Mouse (Mus musculus) stomach, postnatal 0 days (tissue): Measurements from ENCODE around the gene Ccdc22. TPM values are rescaled to one million over a fixed set of nuclear protein-coding genes. Genes with fewer than 3 reads are reported as not detected.

Experiments
- ATAC-seq: fragments of 200-750 bp; cut with Nextera tagmentation; 2 replicates; pipeline ENCODE4 v1.8.0; 2017; ENCODE audit not compliant: low FRiP score, low TSS enrichment
- DNase-seq: peaks from one replicate; pipeline ENCODE4 v3.0.0-alpha.2; 2016; ENCODE audit warnings: low spot score
- H3K27ac ChIP-seq: fragments of 300-500 bp; sonication (generic); replicated peaks from 2 replicates; pipeline ENCODE4 v1.5.1; 2014; ENCODE audit warnings: mild to moderate bottlenecking, control low read depth
- H3K27me3 ChIP-seq: fragments of 300-500 bp; sonication (generic); 2 replicates; pipeline ENCODE4 v1.6.1; 2014; ENCODE audit warnings: low read length; ENCODE audit not compliant: control insufficient read depth, insufficient read depth
- H3K36me3 ChIP-seq: fragments of 300-500 bp; sonication (generic); 2 replicates; pipeline ENCODE4 v1.6.1; 2014; ENCODE audit warnings: low read length, mixed read lengths; ENCODE audit not compliant: control insufficient read depth, insufficient read depth
- H3K4me1 ChIP-seq: fragments of 300-500 bp; sonication (generic); replicated peaks from 2 replicates; pipeline ENCODE4 v1.6.1; 2014; ENCODE audit warnings: antibody characterized with exemption; ENCODE audit not compliant: control insufficient read depth, insufficient read depth
- H3K4me2 ChIP-seq: fragments of 300-500 bp; sonication (generic); replicated peaks from 2 replicates; pipeline ENCODE4 v1.6.1; 2014; ENCODE audit warnings: low read depth, mild to moderate bottlenecking, control low read depth, moderate library complexity
- H3K4me3 ChIP-seq: fragments of 300-500 bp; sonication (generic); 2 replicates; pipeline ENCODE4 v1.5.1; 2014; ENCODE audit warnings: low read depth, low read length, control low read depth
- H3K9ac ChIP-seq: fragments of 300-500 bp; sonication (generic); 2 replicates; pipeline ENCODE4 v1.6.1; 2014; ENCODE audit warnings: mild to moderate bottlenecking, low read length, control low read depth, mixed read lengths
- H3K9me3 ChIP-seq: fragments of 300-500 bp; sonication (generic); 2 replicates; pipeline ENCODE4 v1.6.1; 2016; ENCODE audit warnings: low read length; ENCODE audit not compliant: control insufficient read depth
- CTCF ChIP-seq: IDR thresholded peaks from 2 replicates; pipeline ENCODE4 v1.5.1; 2016; ENCODE audit warnings: antibody characterized with exemption, low read depth, mild to moderate bottlenecking, moderate library complexity
- EP300 ChIP-seq: optimal IDR thresholded peaks from 2 replicates; pipeline ENCODE3; 2016; ENCODE audit warnings: antibody characterized with exemption
- WGBS: fragments of 180-500 bp; shearing (Covaris S2); extraction: QIAGEN DNeasy Blood & Tissue Kit; methylation state at CpG from one replicate; pipeline ENCODE4 v1.1.7; 2014; 5-methylcytosine and 5-hydroxymethylcytosine counted together
- polyA plus RNA-seq: library from polyadenylated mRNA; unstranded; fragments of >200 nt; fragmentation: Nextera tagmentation; extraction: Ambion mirVana; gene quantifications from 2 replicates; pipeline ENCODE4 v1.2.1, GENCODE M21; 2015

Gene Ccdc22
- 13.8 and 14.0 TPM in 2 replicates for polyA plus RNA-seq

GRCm38 (mm10) chrX:7604879-7605574, at the start of gene Ccdc22:
Gene Ccdc22 (minus strand): TSS chrX:7605517.
- no peaks in the 10 kb centered on the region for H3K9me3 ChIP-seq
- peak within 1 kb of the TSS; percentile 45 for H3K9ac ChIP-seq
- ATAC-seq: peak; percentile 95
- H3K4me3 ChIP-seq: peak within 1 kb of the TSS; percentile 44
- no peaks in the 10 kb centered on the region for H3K27me3 ChIP-seq
- WGBS: 18% methylated on average over 28 of the region's 28 CpGs
- DNase-seq: peak; percentile 84
- H3K4me2 ChIP-seq: peak within 1 kb of the TSS; percentile 52
- H3K4me1 ChIP-seq: no peaks in the 10 kb centered on the region
- H3K36me3 ChIP-seq: no peaks in the 10 kb centered on the region
- TF ChIP-seq CTCF (no peak), EP300 (no peak)
- no peak within 1 kb of the TSS for H3K27ac ChIP-seq

- H3K36me3 ChIP-seq: no peaks in the 10 kb centered on the region
- H3K27ac ChIP-seq: peak overlapping the region; percentile 81
- ATAC-seq: peak; percentile 97
- no peaks in the 10 kb centered on the region for H3K27me3 ChIP-seq
- H3K4me1 ChIP-seq: no peaks in the 10 kb centered on the region
- peak; percentile 69 for TF ChIP-seq EP300
- TF ChIP-seq CTCF: peak; percentile 57
- H3K4me2 ChIP-seq: peak overlapping the region; percentile 63
- 14% methylated on average over 25 of the region's 25 CpGs for WGBS
- no peaks in the 10 kb centered on the region for H3K9me3 ChIP-seq
- H3K9ac ChIP-seq: peak overlapping the region; percentile 68
- peak; percentile 82 for DNase-seq
- H3K4me3 ChIP-seq: peak overlapping the region; percentile 40
Observed at GRCm38 (mm10) chrX:7648671-7649304, 43.5 kb upstream of the Ccdc22 start.

- Histone ChIP-seq H3K4me3 (no peak overlapping the region), H3K4me2 (no peak overlapping the region), H3K4me1 (no peaks in the 10 kb centered on the region), H3K36me3 (no peaks in the 10 kb centered on the region), H3K9ac (no peak overlapping the region), H3K9me3 (no peaks in the 10 kb centered on the region), H3K27ac (no peak overlapping the region), H3K27me3 (no peaks in the 10 kb centered on the region)
- WGBS: 13% methylated on average over 5 of the region's 5 CpGs
- ATAC-seq (no peak), DNase-seq (peak; percentile 78)
- TF ChIP-seq CTCF: peak; percentile 76
- no peak for TF ChIP-seq EP300
Observed at GRCm38 (mm10) chrX:7645349-7645748, 40.0 kb upstream of the Ccdc22 start.

GRCm38 (mm10) chrX:7640785-7641184, 35.5 kb upstream of the Ccdc22 start:
- WGBS: 43% methylated on average over 11 of the region's 12 CpGs
- H3K27me3 ChIP-seq: no peaks in the 10 kb centered on the region

GRCm38 (mm10) chrX:7639536-7640325, 34.4 kb upstream of the Ccdc22 start:
- 27% methylated on average over 13 of the region's 13 CpGs for WGBS
- TF ChIP-seq CTCF: no peak
- TF ChIP-seq EP300: no peak
- Histone ChIP-seq H3K36me3 (no peaks in the 10 kb centered on the region), H3K27me3 (no peaks in the 10 kb centered on the region), H3K9me3 (no peaks in the 10 kb centered on the region), H3K4me1 (no peaks in the 10 kb centered on the region), H3K4me2 (no peak overlapping the region), H3K27ac (no peak overlapping the region), H3K4me3 (no peak overlapping the region), H3K9ac (no peak overlapping the region)
- ATAC-seq: 0 out of 2 replicates have a peak, but pooled peaks have one; percentile 13
- no peak for DNase-seq

More at GRCm38 (mm10) chrX:7640785-7641184, 35.5 kb upstream of the Ccdc22 start:
- H3K9ac ChIP-seq: no peak overlapping the region
- no peak for ATAC-seq
- no peaks in the 10 kb centered on the region for H3K36me3 ChIP-seq
- no peak for DNase-seq
- no peaks in the 10 kb centered on the region for H3K9me3 ChIP-seq
- no peak overlapping the region for H3K4me3 ChIP-seq
- H3K4me2 ChIP-seq: no peak overlapping the region
- no peaks in the 10 kb centered on the region for H3K4me1 ChIP-seq
- no peak overlapping the region for H3K27ac ChIP-seq
- TF ChIP-seq EP300 (no peak), CTCF (no peak)
